Mouse (Mus musculus) lung, postnatal 14 days (tissue): Measurements from ENCODE around the gene Spon1.

Experiments
- DNase-seq: peaks from one replicate; pipeline ENCODE4 v3.0.0; 2021

The Spon1 gene

GRCm38 (mm10) chr7:113780286-113780685 lies 14.5 kb downstream of the Spon1 start:
- no peak for DNase-seq

GRCm38 (mm10) chr7:113791991-113792390 lies 26.2 kb downstream of the Spon1 start:
- DNase-seq, result no peak

- peak; percentile 32 for DNase-seq
Observed at GRCm38 (mm10) chr7:113792871-113793270, 27.1 kb downstream of the Spon1 start.

- no peak for DNase-seq
Observed at GRCm38 (mm10) chr7:113795209-113795608, 29.4 kb downstream of the Spon1 start.

- no peak for DNase-seq
Observed at GRCm38 (mm10) chr7:113797134-113797533, 31.3 kb downstream of the Spon1 start.

- DNase-seq, result no peak
Observed at GRCm38 (mm10) chr7:113798605-113799255, 32.9 kb downstream of the Spon1 start.

GRCm38 (mm10) chr7:113809781-113810180 lies 44.0 kb downstream of the Spon1 start:
- DNase-seq, result no peak

- peak; percentile 36 for DNase-seq
Observed at GRCm38 (mm10) chr7:113811376-113812158, 45.8 kb downstream of the Spon1 start.

GRCm38 (mm10) chr7:113814101-113814779 lies 48.4 kb downstream of the Spon1 start:
- DNase-seq, result no peak

- no peak for DNase-seq
Observed at GRCm38 (mm10) chr7:113815726-113816125, 49.9 kb downstream of the Spon1 start.

GRCm38 (mm10) chr7:113816827-113817334 lies 51.1 kb downstream of the Spon1 start:
- no peak for DNase-seq

GRCm38 (mm10) chr7:113818116-113818515 lies 52.3 kb downstream of the Spon1 start:
- no peak for DNase-seq

- DNase-seq, result peak; percentile 56
Observed at GRCm38 (mm10) chr7:113820213-113820612, 54.4 kb downstream of the Spon1 start.

- no peak for DNase-seq
Observed at GRCm38 (mm10) chr7:113823026-113823425, 57.2 kb downstream of the Spon1 start.

- no peak for DNase-seq
Observed at GRCm38 (mm10) chr7:113824651-113825050, 58.9 kb downstream of the Spon1 start.

- DNase-seq, result no peak
Observed at GRCm38 (mm10) chr7:113825498-113826205, 59.9 kb downstream of the Spon1 start.

GRCm38 (mm10) chr7:113826510-113826909 lies 60.7 kb downstream of the Spon1 start:
- DNase-seq, result no peak

- DNase-seq, result no peak
Observed at GRCm38 (mm10) chr7:113828122-113828571, 62.3 kb downstream of the Spon1 start.

GRCm38 (mm10) chr7:113828576-113828975 lies 62.8 kb downstream of the Spon1 start:
- DNase-seq, result no peak

GRCm38 (mm10) chr7:113837151-113837550 lies 71.4 kb downstream of the Spon1 start:
- DNase-seq, result no peak

- no peak for DNase-seq
Observed at GRCm38 (mm10) chr7:113839431-113839830, 73.6 kb downstream of the Spon1 start.

GRCm38 (mm10) chr7:113841521-113841920 lies 75.7 kb downstream of the Spon1 start:
- no peak for DNase-seq

- no peak for DNase-seq
Observed at GRCm38 (mm10) chr7:113843150-113843549, 77.4 kb downstream of the Spon1 start.
